Mouse (Mus musculus) midbrain, embryonic 15.5 days (tissue): ENCODE data around the gene Tgfbrap1. TPM values are rescaled to one million over a fixed set of nuclear protein-coding genes. Genes with fewer than 3 reads are reported as not detected.

Experiments
- ATAC-seq: fragments of 200-750 bp; cut with Nextera tagmentation; replicated peaks from 2 replicates; pipeline ENCODE4 v1.8.0; 2017; ENCODE audit warnings: moderate TSS enrichment
- H3K27ac ChIP-seq: fragments of 300-500 bp; sonication (generic); 2 replicates; pipeline ENCODE4 v1.5.1; 2015; ENCODE audit warnings: mild to moderate bottlenecking, inconsistent platforms
- H3K27me3 ChIP-seq: fragments of 300-500 bp; sonication (generic); replicated peaks from 2 replicates; pipeline ENCODE4 v1.6.1; 2015; ENCODE audit warnings: inconsistent platforms
- H3K36me3 ChIP-seq: fragments of 300-500 bp; sonication (generic); replicated peaks from 2 replicates; pipeline ENCODE4 v1.6.1; 2015; ENCODE audit warnings: inconsistent platforms
- H3K4me1 ChIP-seq: fragments of 300-500 bp; sonication (generic); 2 replicates; pipeline ENCODE4 v1.6.1; 2015; ENCODE audit warnings: inconsistent platforms
- H3K4me2 ChIP-seq: fragments of 300-500 bp; sonication (generic); 2 replicates; pipeline ENCODE4 v1.6.1; 2015; ENCODE audit warnings: inconsistent platforms, mild to moderate bottlenecking, moderate library complexity
- H3K4me3 ChIP-seq: fragments of 300-500 bp; sonication (generic); 2 replicates; pipeline ENCODE4 v1.5.1; 2015; ENCODE audit warnings: mild to moderate bottlenecking, inconsistent platforms
- H3K9ac ChIP-seq: fragments of 300-500 bp; sonication (generic); 2 replicates; pipeline ENCODE4 v1.6.1; 2015; ENCODE audit warnings: mild to moderate bottlenecking, inconsistent platforms
- H3K9me3 ChIP-seq: fragments of 300-500 bp; sonication (generic); 2 replicates; pipeline ENCODE4 v1.6.1; 2016; ENCODE audit warnings: inconsistent platforms
- WGBS: fragments of 180-500 bp; shearing (Covaris S2); methylation state at CpG from one replicate; pipeline ENCODE4 v1.1.7; 2015; ENCODE audit warnings: mixed read lengths; 5-methylcytosine and 5-hydroxymethylcytosine counted together
- polyA plus RNA-seq: library from polyadenylated mRNA; unstranded; fragments of >200 nt; fragmentation: Nextera tagmentation; extraction: Ambion mirVana; gene quantifications from 2 replicates; pipeline ENCODE4 v1.2.1, GENCODE M21; 2015

The Tgfbrap1 gene
- polyA plus RNA-seq, 1 experiment from 2014 or later = 19.1 TPM

DNA sequence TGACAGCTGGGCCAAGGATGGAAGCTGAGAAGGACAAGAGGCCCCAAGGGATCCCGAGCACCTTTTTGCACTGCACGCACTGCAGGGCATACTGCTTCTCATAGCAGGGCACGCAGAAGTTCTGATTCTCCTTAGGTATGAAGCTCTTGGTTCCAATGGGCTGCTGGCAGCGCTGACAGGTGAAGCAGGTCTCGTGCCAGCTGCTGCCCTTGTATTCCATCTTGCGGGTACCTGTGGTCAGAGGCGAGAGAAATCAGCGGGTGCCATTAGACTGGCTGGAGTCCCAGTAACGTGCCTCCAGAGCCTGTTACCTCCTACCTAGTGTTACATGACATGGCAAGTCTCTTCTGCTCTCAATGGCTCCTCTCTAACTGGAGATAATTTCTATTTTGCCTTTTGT lies 33.2 kb upstream of the Tgfbrap1 start:
- Histone ChIP-seq H3K4me3 (no peak overlapping the region), H3K27ac (no peak overlapping the region), H3K27me3 (no peaks in the 10 kb centered on the region), H3K4me2 (no peak overlapping the region), H3K4me1 (no peaks in the 10 kb centered on the region), H3K9ac (no peak overlapping the region), H3K36me3 (no peaks in the 10 kb centered on the region), H3K9me3 (no peaks in the 10 kb centered on the region)
- WGBS = 90% methylated on average over 9 of the region's 9 CpGs
- no peak for ATAC-seq

GRCm38 (mm10) chr1:43130219-43130981 lies 32.0 kb upstream of the Tgfbrap1 start:
- ATAC-seq = no peak
- whole genome bisulfite sequencing = 68% methylated on average over 5 of the region's 5 CpGs

GRCm38 (mm10) chr1:43127820-43128610 lies 29.6 kb upstream of the Tgfbrap1 start:
- no peak overlapping the region for H3K9ac ChIP-seq
- no peaks in the 10 kb centered on the region for H3K36me3 ChIP-seq
- H3K4me3 ChIP-seq = no peak overlapping the region
- no peak overlapping the region for H3K27ac ChIP-seq
- H3K4me1 ChIP-seq = no peaks in the 10 kb centered on the region
- ATAC-seq = no peak
- 73% methylated on average over 8 of the region's 8 CpGs for WGBS
- H3K4me2 ChIP-seq = no peak overlapping the region
- no peaks in the 10 kb centered on the region for H3K9me3 ChIP-seq
- H3K27me3 ChIP-seq = no peaks in the 10 kb centered on the region

More at GRCm38 (mm10) chr1:43130219-43130981, 32.0 kb upstream of the Tgfbrap1 start:
- Histone ChIP-seq H3K4me3 (no peak overlapping the region), H3K4me1 (no peaks in the 10 kb centered on the region), H3K4me2 (no peak overlapping the region), H3K27me3 (no peaks in the 10 kb centered on the region), H3K9me3 (no peaks in the 10 kb centered on the region), H3K36me3 (no peaks in the 10 kb centered on the region), H3K9ac (no peak overlapping the region), H3K27ac (no peak overlapping the region)

DNA sequence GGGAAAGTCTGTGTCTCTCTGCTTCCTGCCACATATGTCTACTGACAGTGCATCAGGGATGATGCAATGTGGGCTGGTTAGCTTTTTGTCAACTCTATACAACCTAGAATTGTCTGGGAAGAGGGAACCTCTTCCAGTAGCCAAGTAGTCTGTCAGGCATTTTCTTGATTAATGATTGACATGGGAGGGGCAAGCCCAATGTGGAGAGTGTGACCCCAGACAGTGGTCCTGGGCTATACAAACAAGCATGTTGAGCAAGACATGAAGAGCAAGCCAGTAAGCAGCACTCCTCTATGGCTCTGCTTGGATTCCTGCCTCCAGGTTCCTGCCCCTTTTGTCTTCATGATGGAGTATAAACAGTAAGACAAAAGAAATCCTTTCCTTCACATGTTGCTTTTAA lies 28.8 kb upstream of the Tgfbrap1 start:
- Histone ChIP-seq H3K9me3 (no peaks in the 10 kb centered on the region), H3K4me1 (no peaks in the 10 kb centered on the region), H3K9ac (no peak overlapping the region), H3K27ac (no peak overlapping the region), H3K4me3 (no peak overlapping the region), H3K27me3 (no peaks in the 10 kb centered on the region), H3K4me2 (no peak overlapping the region), H3K36me3 (no peaks in the 10 kb centered on the region)
- no peak for ATAC-seq

DNA sequence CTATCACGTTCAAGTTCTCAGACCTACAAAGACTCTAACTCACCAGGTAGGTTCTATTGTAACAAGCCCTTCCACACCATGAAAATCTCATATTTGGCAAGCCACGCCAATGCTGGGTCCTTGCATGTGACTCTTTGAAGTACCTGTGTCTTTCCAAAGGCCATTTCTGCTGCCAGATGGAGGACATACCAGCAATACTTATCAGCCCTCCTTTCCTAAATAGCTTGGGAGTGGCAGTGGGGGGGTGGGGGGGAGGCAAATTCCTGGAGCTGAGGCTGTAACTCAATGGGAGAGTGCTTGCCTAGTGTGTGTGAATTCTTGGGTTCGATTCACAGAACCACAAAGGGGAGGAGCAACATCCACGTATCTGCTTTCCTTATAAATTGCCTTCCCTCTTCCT lies 26.3 kb upstream of the Tgfbrap1 start:
- Histone ChIP-seq H3K4me1 (no peaks in the 10 kb centered on the region), H3K36me3 (no peaks in the 10 kb centered on the region), H3K9ac (no peak overlapping the region), H3K27me3 (no peaks in the 10 kb centered on the region), H3K4me3 (no peak overlapping the region), H3K9me3 (no peaks in the 10 kb centered on the region), H3K27ac (no peak overlapping the region), H3K4me2 (no peak overlapping the region)
- no peak for ATAC-seq
- WGBS = 77% methylated on average over 4 of the region's 4 CpGs

DNA sequence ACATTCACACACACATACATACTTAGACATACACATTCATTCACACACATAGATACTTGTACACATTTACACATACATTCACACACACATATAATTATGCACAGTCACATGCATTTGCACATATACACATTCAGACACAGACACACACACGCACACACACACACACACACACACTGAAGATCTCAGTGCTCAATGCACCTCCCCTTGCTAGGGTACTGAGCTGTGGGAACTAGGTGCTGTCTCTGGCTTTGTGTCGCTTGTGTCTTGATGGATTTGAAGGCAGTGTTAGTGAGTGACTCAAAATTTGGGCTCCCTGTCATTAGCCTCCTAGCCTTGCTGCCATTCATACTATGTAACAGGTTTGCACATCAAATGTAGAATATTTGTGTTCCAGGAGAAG lies 24.2 kb upstream of the Tgfbrap1 start:
- no peak for ATAC-seq

GRCm38 (mm10) chr1:43120950-43121349 lies 22.5 kb upstream of the Tgfbrap1 start:
- no peaks in the 10 kb centered on the region for H3K4me1 ChIP-seq
- no peaks in the 10 kb centered on the region for H3K27me3 ChIP-seq
- 95% methylated on average over 5 of the region's 5 CpGs for WGBS
- no peaks in the 10 kb centered on the region for H3K9me3 ChIP-seq
- no peak overlapping the region for H3K4me2 ChIP-seq
- no peak overlapping the region for H3K4me3 ChIP-seq
- ATAC-seq = no peak
- peaks cover 18% of the 10 kb centered on the region for H3K36me3 ChIP-seq
- H3K27ac ChIP-seq = no peak overlapping the region
- H3K9ac ChIP-seq = no peak overlapping the region

More for the DNA sequence above, 24.2 kb upstream of the Tgfbrap1 start:
- Histone ChIP-seq H3K27ac (no peak overlapping the region), H3K9ac (no peak overlapping the region), H3K36me3 (peaks cover 10% of the 10 kb centered on the region), H3K9me3 (no peaks in the 10 kb centered on the region), H3K4me2 (no peak overlapping the region), H3K4me1 (no peaks in the 10 kb centered on the region), H3K27me3 (no peaks in the 10 kb centered on the region), H3K4me3 (no peak overlapping the region)
- WGBS = 98% methylated on average over 2 of the region's 2 CpGs

GRCm38 (mm10) chr1:43117435-43117834 lies 19.0 kb upstream of the Tgfbrap1 start:
- H3K36me3 ChIP-seq = peaks cover 29% of the 10 kb centered on the region
- WGBS = 97% methylated on average over 8 of the region's 8 CpGs
- ATAC-seq = no peak

DNA sequence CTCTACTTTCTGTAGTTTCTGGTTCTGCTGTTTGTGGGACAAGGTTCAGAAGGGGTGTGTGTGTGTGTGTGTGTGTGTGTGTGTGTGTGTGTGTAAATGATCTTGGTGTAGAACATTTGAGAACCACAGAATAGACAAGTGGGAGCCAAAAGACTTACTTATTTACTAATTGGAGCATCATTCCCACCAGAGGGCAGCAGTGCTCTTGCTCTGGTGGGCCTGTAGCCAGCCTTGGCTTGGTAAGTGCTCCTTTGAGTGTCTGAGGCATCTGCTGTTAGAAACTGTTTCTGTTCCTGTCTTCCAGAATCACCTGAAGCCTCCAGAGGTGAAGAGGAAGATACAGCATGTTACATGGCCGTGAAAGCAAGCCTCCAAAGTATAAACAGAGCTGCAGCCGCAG lies 14.4 kb upstream of the Tgfbrap1 start:
- Histone ChIP-seq H3K4me1 (no peaks in the 10 kb centered on the region), H3K36me3 (peaks cover 32% of the 10 kb centered on the region), H3K9me3 (no peaks in the 10 kb centered on the region), H3K27ac (no peak overlapping the region), H3K9ac (no peak overlapping the region), H3K27me3 (no peaks in the 10 kb centered on the region), H3K4me2 (no peak overlapping the region), H3K4me3 (no peak overlapping the region)
- ATAC-seq = peak; percentile 53; the same call in 1 of the 2 replicates
- WGBS = 88% methylated on average over 2 of the region's 2 CpGs

More at GRCm38 (mm10) chr1:43117435-43117834, 19.0 kb upstream of the Tgfbrap1 start:
- Histone ChIP-seq H3K9me3 (no peaks in the 10 kb centered on the region), H3K4me2 (no peak overlapping the region), H3K4me1 (no peaks in the 10 kb centered on the region), H3K9ac (no peak overlapping the region), H3K4me3 (no peak overlapping the region), H3K27me3 (no peaks in the 10 kb centered on the region), H3K27ac (no peak overlapping the region)

GRCm38 (mm10) chr1:43110556-43110955 lies 12.1 kb upstream of the Tgfbrap1 start:
- no peaks in the 10 kb centered on the region for H3K9me3 ChIP-seq
- H3K27me3 ChIP-seq = no peaks in the 10 kb centered on the region
- peaks cover 27% of the 10 kb centered on the region for H3K36me3 ChIP-seq
- H3K4me1 ChIP-seq = no peaks in the 10 kb centered on the region
- no peak overlapping the region for H3K4me2 ChIP-seq
- no peak overlapping the region for H3K27ac ChIP-seq
- WGBS = 49% methylated on average over 4 of the region's 4 CpGs
- H3K9ac ChIP-seq = no peak overlapping the region
- no peak for ATAC-seq
- H3K4me3 ChIP-seq = no peak overlapping the region

DNA sequence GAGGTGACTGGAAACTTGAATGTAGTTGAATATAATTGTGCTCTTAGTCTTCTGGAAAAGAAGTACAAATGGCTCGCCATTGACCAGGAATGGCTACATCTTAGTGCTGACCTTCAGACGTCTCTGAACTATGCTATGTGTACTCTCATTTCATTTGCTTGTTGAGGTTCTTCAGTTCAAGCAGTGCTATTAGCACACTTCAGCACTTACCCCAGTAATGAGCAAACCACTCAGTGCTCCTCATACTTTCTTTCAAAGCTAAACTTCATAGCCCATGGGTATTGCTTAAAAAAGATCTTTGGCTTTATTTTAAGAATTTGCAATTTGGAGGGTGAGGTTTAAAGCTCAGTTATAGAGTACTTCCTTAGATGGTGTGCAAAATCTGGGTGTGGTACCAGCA lies 10.3 kb upstream of the Tgfbrap1 start:
- H3K36me3 ChIP-seq = peaks cover 23% of the 10 kb centered on the region
- WGBS = 89% methylated on average over 2 of the region's 2 CpGs

DNA sequence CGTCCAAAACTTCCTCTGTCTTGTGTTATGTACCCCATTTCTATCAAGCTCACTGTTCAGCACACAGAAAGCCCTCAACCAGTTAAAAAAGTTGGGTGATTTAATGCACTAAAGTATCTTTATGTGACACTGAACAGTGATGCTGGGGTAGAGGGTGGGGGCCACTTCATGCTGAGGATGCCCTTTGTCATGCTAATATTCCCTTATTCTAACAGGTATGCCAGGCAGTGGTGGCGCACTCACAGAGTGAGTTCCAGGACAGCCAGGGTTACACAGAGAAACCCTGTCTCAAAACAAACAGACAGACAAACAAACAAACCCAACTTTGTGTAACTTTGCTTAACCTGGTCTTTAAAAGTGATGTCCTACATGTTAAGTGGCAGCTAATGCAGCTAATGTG lies 4.2 kb downstream of the Tgfbrap1 start:
- Histone ChIP-seq H3K36me3 (no peaks in the 10 kb centered on the region), H3K4me3 (no peak overlapping the region), H3K27ac (no peak overlapping the region), H3K4me2 (no peak overlapping the region), H3K4me1 (peaks cover 45% of the 10 kb centered on the region), H3K9ac (no peak overlapping the region), H3K9me3 (no peaks in the 10 kb centered on the region), H3K27me3 (no peaks in the 10 kb centered on the region)
- no peak for ATAC-seq
- 75% methylated on average over 2 of the region's 2 CpGs for WGBS

More for the DNA sequence above, 10.3 kb upstream of the Tgfbrap1 start:
- no peaks in the 10 kb centered on the region for H3K9me3 ChIP-seq
- H3K9ac ChIP-seq = no peak overlapping the region
- no peaks in the 10 kb centered on the region for H3K4me1 ChIP-seq
- no peak overlapping the region for H3K4me2 ChIP-seq
- no peaks in the 10 kb centered on the region for H3K27me3 ChIP-seq
- H3K4me3 ChIP-seq = no peak overlapping the region
- no peak for ATAC-seq
- H3K27ac ChIP-seq = no peak overlapping the region
